Mouse (Mus musculus): ENCODE data around the gene Slc39a12.

Slc39a12 gene

DNA sequence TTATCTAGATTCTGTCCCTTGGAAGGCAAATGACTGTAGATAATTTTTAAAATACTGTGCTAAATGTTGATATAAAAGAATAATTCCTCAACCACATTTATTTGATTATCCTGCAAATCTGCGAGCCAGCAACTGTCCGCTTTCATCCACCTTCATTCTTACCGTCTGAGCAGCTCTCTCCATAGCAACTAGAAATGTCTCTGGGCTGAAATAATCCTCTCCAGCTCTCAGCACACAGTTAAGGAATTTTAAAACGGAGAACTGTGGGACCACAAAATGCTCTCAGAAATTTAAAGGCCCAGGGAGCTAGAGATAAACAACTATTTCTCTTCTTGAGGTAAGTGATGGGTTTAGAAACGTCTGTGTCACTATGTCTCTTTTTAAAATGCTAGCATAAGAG, at the start of gene Slc39a12:
Slc39a12 (plus strand) TSS at position 155 of the 400 bp plus-strand sequence.
- no peak for DNase-seq (ENCODE audit: low spot score)

DNA sequence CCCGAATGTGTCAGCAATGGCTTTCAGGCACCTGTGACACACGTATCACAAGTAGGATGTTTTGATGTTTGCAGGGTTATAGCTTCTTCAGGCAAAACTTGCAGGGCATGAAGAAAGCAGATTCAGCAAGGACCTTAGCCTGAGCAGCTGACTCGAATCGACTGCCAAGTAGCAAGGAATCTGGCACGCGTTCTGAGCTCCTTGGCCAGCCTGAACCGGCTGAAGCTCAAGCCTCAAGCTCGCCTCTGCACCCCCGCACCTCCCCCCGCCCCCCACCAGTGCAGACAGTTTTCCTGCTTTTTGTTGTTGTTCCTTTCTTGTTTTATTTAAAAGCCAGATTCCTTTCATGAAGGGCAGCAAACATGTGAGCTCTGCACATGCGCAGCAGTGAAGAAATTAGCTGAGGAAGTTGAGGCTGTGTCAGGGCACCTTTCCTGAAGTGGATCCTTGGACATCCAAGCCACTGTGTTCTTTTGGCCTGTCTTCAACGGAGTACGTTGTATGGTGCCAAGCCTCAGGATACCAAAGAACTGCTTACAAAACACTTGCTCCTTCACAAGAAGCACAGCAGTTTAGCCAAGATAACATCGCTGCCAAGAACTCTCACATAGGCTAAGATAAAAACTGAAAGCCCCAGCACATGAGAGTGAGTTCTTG, 46.3 kb upstream of the Slc39a12 start:
- DNase-seq (ENCODE audit: low spot score) = peak; percentile 30

DNA sequence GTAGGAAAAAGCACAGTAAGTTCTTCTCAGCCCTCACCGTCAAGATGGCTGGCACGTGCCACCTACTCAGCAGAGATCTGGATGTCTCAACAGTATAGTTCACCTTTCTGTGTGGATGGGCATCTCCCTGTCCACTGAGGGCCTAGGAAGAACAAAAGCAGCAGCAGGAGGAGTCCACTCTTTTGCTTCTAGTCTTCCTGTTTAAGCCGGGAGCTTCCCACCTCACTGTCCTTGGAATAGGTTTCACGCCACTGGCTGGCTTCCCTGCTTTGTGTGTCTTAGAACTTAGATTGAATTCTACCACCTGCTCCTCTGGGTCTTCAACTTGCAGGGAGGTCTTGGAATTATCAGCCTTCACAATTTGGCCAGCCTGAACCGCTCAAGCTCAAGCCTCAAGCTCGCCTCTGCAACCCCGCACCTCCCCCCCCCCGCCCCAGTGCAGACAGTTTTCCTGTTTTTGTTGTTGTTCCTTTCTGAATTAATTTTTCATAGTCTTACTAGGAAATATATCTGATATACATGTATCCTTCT, 45.7 kb upstream of the Slc39a12 start:
- DNase-seq (ENCODE audit: low spot score) = no peak

DNA sequence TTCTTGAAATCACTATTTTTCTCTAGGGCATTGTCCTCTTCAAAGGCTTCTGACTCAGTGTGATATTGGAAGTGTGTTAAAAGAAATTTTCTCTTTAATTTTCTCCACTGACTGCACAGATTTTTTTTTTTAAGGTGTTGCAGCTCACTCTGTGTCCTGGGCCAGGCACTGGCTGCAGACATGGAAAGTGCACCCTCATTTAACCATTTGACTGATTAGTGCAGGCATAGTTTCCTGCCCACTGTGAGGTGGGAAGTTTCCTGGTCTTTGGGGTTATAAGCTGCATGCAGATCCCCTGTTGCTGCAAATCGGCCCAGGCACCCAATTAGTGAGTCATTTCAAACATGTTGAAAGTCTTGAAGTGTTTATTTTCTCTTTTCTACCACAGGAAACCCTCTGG, 740 bp downstream of the Slc39a12 start:
- no peak for DNase-seq (ENCODE audit: low spot score)

DNA sequence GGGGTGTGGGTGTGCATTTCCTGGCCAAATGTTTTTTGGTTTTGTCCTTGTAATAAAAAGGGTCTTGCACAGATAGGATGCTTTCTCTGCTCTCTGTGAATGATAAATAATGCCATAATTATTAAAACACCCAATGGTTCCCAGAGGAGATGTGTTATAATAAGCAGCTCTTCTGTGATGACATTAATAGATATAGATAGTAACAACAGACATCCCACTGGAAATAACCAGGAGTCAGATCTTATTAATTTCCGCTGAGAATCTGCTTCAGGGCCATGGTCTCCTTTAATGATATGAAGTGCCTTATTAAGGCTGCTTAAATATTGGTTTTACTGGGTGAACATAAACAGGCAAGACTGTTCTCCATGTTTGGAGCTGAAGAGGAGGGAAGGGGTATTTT, 2.8 kb downstream of the Slc39a12 start:
- DNase-seq (ENCODE audit: low spot score) = no peak

DNA sequence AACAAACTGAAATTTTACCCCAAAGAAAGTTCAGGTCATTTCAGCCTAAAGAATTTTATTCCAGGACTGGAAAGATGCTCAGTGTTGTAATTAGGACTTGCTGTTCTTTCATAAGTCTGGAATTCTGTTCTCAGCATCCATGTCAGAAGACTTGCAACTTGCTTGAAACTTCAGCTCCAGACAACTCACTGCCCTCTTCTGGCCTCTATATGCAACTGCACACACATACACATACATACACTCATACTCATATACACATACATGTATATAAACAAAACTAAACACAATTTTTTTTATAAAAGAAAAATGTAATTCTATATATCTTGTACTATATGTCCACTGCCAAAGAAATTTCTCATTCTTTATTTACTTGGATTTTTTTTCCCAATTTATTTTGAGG, 14.9 kb downstream of the Slc39a12 start:
- no peak for DNase-seq (ENCODE audit: low spot score)

DNA sequence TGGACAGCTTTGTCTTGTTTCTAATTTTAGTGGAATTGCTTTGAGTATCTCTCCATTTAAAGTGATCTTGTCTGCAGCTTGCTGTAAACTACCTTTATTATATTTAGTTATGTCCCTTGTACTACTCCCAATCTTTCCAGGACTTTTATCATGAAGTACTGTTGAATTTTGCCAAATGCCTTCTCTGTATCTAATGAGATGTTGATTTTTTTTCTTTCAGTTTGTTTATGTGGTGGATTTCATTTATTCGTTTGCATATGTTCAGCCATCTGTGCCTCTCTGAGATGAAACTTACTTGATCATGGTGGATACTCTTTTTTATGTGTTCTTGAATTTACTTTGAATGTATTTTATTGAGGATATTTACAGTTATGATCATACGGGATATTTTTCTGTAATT, 40.9 kb downstream of the Slc39a12 start:
- DNase-seq (ENCODE audit: low spot score) = no peak

DNA sequence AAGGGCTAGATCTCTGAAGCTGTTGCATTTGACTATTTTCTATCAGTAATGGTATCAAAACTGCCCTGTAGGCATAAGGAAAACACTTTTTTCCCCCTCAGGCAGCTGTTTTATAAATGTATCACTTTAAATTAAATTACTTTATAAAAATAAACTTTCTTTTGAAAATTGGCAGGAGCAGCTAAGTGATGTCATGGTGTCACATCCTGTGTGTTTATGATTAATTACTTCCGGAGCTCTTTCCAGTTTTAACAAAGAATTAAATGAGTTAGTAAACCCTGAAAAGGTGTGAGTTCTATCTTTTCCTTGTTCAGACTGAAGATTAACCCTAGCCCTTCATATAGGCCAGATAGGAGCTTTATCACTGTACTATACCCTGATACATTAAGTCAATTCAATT, 59.2 kb downstream of the Slc39a12 start:
- no peak for DNase-seq (ENCODE audit: low spot score)

DNA sequence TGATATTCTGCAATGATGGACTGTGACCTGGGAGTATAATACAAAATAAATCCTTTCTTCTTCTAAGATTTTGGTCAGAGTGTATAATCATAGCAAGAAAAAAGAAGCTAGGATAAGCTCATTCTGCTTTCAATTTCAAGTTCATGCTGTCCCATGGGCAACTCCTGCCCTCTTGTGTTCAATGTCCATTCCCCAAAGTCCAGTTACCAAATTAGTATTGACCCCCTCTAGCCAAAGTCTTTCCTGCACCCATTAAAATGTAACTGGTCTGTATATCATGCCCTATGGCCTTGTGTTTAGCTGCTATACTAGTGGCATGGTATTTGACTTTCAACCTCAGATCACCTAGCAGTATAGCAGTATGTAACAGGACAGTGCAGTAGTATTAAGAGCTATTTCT, 62.8 kb downstream of the Slc39a12 start:
- DNase-seq (ENCODE audit: low spot score) = no peak

DNA sequence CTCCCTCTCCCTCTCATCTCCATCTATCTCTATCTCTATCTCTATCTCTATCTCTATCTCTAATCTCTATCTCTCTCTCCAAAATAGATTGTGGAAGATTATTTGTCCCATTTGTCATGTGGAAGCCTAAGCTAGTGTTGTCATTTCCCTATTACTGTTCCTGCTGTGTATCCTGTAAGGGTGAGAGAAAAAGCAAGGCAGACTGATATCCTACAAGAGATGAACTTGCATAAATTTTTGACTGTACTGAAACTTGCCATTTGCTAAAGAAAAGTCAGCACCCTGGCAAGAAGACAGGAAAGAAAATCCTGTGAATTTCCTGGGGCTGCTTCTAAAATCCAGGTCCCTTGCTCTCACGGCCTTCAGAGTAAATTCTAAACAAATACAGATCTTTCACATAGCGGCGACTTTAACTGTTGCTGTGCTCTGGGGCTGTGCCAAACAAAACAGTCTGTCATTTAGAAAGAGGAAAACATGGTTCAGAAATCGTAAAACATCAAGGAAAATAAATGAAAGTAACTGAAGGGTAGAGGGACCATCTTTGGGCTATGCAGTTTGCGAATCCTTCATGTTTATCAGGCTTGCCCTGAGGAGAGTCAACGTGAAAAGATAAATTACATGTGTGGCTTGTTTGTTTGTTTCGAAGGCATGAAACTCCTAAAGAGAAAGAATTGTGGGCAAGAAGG, 67.0 kb downstream of the Slc39a12 start:
- no peak for DNase-seq (ENCODE audit: low spot score)

DNA sequence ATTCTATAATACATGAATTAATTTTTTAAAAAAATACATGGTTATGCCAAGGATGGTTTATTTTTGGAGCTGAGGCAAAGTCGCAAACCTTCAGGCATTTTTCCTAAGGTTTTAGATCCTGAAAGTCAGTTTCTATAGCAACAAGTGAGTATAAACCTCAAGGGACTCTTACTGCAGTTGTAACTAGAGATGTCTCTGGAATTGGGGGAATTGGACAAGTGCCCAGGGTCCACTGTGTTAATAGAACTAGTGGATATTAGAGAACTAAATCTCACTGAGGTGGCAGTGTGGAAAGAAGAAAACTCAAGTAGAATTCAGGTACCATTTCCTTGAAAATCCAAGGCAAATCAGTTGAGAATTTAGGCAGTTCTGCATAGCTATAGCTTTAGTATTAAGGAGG, 76.3 kb downstream of the Slc39a12 start:
- DNase-seq (ENCODE audit: low spot score) = no peak

DNA sequence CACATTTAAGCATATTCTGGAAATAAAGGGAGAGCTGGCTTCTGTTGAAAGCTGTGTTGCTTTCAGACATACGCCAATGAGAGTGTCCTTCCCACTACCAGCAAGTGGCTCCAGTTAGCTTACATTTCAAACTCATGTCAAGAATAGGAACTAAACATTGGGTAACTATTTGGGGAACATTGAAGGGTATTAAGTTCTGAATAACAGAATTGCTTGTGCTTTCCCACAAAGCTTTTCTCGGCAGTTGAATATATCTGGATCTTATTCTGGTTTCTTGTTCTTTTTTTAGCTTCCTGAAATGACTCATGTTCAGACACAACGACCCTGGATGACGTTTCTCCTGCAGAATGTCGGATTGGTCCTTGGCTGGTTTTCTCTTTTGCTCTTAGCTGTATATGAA, 106.0 kb downstream of the Slc39a12 start:
- peak; percentile 3 for DNase-seq (ENCODE audit: low spot score)

DNA sequence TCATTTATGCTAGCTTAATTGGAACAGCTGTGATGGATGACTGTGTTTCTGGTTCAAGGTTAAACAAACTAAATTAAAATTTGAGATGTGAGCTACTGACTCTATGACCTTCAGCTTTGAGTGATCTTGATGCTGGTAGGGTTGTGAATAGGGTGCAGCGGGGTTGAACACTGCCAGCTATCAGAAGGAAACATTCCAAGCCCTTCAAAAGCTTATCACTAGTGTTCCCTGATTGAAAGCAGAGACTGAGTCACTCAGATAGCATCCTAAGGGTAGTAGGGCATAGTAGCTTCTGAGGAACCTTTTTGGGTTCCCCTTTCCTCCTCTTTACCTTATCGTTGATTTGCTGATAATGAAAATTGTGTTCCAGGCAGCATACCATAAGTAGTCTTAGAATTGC, 108.0 kb downstream of the Slc39a12 start:
- no peak for DNase-seq (ENCODE audit: low spot score)

DNA sequence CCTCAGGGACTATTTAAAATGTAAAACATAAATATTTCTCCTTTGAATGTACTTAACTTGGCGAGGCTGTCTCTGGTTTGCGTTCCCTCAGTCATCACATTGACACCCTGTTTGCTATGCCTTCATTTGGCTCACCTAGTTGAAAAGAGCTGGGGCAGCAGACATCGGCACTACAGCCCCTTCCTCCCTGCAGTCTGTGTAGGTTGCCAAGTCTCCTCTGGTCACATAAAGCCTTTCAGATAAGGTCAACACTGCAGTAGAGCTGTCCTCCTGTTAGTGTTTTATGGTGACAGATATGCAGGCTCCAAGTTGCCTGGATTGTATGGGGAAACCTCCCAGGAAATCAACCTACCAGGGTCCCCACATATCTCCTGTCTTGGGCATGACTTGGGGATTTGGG, 114.4 kb downstream of the Slc39a12 start:
- no peak for DNase-seq (ENCODE audit: low spot score)

DNA sequence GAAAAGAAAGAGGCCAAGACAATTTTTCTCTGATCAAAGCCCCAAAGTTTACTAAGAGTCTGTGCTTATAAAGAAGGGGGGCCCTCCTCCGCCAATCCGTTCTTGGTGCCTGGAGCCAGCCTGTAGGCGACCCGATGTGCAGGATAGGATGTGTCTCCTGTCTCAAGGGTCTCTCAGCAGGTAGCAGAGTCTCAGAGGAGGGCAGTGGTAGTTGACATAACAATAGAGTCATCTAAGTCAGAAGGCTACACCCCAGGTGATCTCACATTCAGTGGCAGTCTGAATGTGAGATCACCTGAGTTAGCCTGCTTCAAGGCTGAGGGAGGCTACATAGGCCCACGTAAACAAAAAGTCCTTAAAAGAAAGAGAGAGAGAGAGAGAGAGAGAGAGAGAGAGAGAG, 130.1 kb downstream of the Slc39a12 start:
- DNase-seq (ENCODE audit: low spot score) = no peak

DNA sequence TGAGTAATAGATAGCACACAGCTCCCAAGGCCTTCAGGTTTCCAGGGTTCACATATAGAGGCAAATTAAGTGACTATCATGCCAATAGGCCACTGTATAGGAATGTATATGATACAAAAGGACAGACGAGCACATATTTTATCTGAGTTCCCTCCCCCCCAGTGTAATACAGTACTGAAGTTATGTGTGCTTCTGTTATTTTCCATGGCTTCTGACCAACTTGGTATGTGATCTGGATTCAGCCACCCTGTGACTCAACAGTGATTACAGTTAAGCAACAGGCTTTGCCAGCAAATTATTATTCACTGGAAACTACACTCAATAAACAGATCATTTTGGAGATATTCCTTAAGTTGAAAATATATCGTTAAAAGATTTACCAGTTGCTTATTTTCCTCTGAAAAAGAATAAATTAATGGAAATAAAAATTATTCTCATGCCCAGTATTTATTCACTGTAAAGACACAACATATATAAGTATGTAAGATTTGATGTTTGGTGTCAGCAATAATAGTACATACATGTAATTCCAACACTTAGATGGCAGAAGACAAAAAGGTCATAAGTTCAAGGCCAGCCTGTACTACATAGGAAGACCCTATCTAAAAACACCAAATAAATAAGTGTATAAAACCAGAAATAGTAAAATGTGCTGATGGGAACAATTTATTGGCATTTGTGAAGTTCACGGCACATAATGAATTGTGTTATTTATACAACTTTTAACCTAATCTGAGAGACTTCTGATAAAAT, 146.4 kb downstream of the Slc39a12 start:
- DNase-seq (ENCODE audit: low spot score) = no peak

DNA sequence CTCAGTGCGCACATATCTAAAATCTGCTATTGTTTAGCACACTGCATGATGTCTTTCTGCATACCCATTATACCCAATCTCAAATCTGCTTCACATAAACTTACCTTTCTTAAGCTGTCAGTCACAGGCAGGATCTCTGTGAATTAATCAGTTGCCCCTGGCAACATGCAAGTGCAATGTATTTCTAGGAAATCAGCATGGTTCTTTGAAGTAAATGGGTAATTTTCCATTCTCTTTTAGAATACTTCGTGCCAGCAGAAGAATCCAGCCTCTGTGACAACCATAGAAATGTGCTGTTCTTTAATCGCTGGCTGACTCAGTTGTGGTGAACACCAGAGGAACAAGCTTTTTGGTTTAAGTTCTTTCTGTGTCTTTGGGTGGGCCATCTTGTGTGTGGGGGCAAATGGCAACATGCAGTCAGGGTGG, 147.1 kb downstream of the Slc39a12 start:
- peak; percentile 27 for DNase-seq (ENCODE audit: low spot score)

DNA sequence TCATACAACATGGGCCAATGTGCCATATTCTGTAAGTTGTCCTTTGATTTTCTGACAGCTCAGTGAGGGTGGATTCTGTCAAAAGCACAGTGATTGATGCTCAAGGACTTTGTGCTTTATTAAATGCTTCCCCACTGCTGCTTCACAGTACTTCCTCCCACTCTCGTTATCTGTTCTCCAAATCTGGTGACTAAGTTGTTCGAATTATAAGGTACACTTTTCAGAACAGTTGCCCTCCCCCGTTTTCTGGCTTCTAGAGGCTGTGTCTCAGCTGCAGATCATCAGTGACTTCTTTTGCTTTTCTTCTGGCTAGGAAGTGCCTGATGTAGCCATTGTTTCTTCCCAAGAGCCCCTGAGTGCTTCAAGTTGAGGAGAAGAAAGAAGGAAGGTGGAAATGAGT, 149.7 kb downstream of the Slc39a12 start:
- peak; percentile 27 for DNase-seq (ENCODE audit: low spot score)

DNA sequence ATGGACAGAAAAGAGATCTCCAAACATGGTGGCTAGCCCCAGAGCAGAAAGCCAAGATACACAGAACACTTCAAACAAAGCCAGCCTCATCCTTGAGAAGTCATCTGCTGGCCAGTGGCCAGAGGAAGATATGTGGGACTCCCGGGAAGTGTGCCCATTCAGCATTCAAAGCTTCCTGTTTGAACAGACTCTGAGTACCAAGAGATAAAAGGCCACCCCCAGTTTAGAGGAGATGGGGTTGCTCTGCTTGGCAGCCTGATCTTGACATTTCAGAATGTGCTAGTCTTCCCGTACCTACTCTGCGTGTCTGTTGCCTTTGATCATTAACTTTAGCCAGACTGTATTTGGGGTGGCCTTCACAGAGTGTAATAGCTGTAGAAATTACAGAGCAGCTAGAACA, 155.2 kb downstream of the Slc39a12 start:
- DNase-seq (ENCODE audit: low spot score) = no peak

DNA sequence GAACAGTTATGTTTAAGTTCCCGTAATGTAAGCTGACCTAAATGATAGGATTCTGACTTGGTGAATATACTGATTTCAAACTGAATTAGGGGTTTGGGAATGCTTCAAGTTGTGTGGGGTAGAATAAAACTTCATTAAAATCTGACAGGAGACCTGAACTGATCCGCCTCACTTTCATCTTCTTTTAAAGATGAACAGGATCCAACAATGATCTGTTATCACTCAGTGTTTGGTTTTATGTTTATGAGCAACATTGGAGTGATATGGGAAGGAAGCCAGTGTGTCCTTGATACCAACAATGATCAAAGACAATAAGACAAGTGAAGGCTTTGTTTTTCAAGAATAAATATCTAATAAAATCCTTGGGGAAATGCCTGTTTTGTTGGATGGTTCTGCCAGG, 155.7 kb downstream of the Slc39a12 start:
- DNase-seq (ENCODE audit: low spot score) = no peak

All from left cerebral cortex, adult 11 months (tissue).